Mouse (Mus musculus): ENCODE results near the gene Coasy. TPM values are rescaled to one million over a fixed set of nuclear protein-coding genes. Genes with fewer than 3 reads are reported as not detected.

Coasy gene
- polyA plus RNA-seq, 1 experiment = 154 TPM

DNA sequence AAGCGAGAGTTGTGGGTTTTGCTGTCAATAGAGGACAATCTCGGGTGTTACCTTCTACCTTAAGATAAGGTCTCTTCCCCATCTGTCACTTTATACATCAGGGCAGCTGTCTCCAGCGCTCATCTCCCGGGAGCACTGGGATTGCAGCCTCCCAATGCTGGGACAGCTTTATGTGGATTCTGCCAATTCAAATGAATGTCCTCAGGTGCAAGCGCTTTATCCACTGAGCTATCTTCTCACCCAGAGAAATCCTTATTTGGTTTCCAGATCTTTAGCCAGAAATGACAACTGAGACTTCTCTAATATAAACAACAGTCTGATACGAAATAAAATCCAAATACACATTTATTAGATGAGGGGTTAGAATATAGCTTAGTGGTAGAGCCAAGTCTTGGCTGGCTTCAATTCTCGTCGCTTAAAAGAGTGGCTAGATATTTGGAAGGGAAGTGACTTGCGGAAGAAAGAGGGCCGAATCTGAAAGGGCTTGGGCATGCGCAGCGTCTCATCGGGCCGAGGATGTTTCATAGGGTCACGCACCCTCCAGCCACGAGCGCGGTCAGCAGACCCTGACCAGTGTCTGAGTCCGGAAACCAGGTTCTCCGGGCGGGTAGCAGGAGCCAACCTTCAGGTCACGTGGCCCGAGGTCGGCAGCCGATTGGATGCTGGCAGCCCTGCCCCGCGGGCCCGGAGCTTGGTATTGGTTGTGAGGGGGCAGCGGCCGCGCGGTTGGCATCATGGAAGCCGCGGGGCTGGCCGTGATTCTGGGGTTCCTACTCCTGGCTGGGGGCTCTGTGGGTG is 12.8 kb upstream of the Coasy start, which contains the start of gene Naglu:
TSS of gene Naglu (plus strand) at position 622 of the 798 bp plus-strand sequence.
- Histone ChIP-seq H3K4me1 (ENCODE audit: control insufficient read depth, insufficient read depth, low read length) (peaks cover 11% of the 10 kb centered on the region; the same call in 1 of the 2 replicates), H3K27me3 (replicated peaks; ENCODE audit: control insufficient read depth, insufficient read depth, low read length) (no peaks in the 10 kb centered on the region), H3K4me3 (ENCODE audit: insufficient read depth, low read depth, low read length) (peak within 1 kb of the TSS; percentile 78), H3K27ac (ENCODE audit: insufficient read depth, low read depth, low read length) (peak within 1 kb of the TSS; percentile 56), H3K36me3 (ENCODE audit: control insufficient read depth, insufficient read depth, low read length) (no peaks in the 10 kb centered on the region)
- 8% methylated on average over 35 of the region's 35 CpGs for WGBS
- no peak for TF ChIP-seq POLR2A (IDR thresholded peaks at IDR 0.05; ENCODE audit: low read depth, low read length)
- peak; percentile 98 for DNase-seq

DNA sequence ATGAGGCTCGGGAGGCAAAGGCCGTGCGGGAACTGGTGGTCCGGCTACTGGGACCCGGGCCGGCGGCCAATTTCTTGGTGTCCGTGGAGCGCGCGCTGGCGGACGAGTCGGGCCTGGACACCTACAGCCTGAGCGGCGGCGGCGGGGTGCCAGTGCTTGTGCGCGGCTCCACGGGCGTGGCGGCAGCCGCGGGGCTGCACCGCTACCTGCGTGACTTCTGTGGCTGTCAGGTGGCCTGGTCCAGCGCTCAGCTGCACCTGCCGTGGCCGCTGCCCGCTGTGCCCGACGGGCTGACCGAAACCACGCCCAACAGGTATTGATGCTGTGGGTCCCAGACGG is 12.2 kb upstream of the Coasy start:
- Histone ChIP-seq H3K4me3 (ENCODE audit: insufficient read depth, low read depth, low read length) (peak overlapping the region; percentile 78), H3K27ac (ENCODE audit: insufficient read depth, low read depth, low read length) (peak overlapping the region; percentile 46; the same call in 1 of the 2 replicates), H3K27me3 (replicated peaks; ENCODE audit: control insufficient read depth, insufficient read depth, low read length) (no peaks in the 10 kb centered on the region), H3K36me3 (ENCODE audit: control insufficient read depth, insufficient read depth, low read length) (no peaks in the 10 kb centered on the region), H3K4me1 (ENCODE audit: control insufficient read depth, insufficient read depth, low read length) (peaks cover 11% of the 10 kb centered on the region; the same call in 1 of the 2 replicates)
- TF ChIP-seq CTCF (conservative IDR thresholded peaks at IDR 0.05; ENCODE audit: insufficient read depth, insufficient read length, low read depth, low read length) = no peak
- no peak for TF ChIP-seq POLR2A (IDR thresholded peaks at IDR 0.05; ENCODE audit: low read depth, low read length)
- under 1% methylated on average over 35 of the region's 36 CpGs for WGBS
- no peak for DNase-seq

DNA sequence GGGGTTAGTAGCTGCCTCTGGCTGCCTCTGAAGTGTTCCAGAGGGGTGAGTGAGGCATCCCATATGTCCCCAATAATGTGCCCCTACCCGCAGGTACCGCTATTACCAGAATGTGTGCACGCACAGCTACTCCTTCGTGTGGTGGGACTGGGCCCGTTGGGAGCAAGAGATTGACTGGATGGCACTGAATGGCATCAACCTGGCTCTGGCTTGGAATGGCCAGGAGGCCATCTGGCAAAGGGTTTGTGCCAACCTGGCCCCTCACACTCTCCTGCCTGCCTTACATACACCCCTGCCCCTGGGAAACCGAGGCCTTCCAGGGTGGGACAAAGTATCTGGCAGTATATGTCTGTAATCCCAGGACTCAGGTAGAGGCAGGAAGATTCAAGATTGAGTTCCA is 11.4 kb upstream of the Coasy start:
- no peak for DNase-seq
- TF ChIP-seq POLR2A (IDR thresholded peaks at IDR 0.05; ENCODE audit: low read depth, low read length) = no peak
- TF ChIP-seq CTCF (conservative IDR thresholded peaks at IDR 0.05; ENCODE audit: insufficient read depth, insufficient read length, low read depth, low read length) = no peak

DNA sequence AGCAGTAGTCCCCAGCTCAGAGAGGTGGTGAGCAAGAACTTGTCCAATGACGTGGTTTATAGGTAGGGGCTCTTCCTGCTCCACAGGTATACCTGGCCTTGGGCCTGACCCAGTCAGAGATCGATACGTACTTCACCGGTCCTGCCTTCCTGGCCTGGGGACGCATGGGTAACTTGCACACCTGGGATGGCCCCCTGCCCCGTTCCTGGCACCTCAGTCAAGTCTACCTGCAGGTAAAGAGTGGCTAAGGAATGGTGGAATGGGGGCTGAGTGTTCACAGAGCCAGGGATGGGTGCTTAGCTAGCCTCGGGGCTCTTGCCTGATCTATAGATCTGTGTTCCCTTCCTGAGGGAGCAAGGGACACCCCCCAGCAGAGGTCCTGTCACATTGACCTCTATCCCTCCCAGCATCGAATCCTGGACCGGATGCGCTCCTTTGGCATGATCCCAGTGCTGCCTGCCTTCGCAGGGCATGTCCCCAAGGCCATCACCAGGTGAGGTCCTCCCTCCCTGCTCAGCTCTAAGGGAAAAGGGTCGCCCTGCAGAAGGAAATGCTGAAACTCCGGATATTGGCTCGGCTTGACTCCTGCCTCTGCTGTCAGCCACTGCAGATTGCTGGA is 10.4 kb upstream of the Coasy start:
- 86% methylated on average over 14 of the region's 14 CpGs for WGBS
- H3K27me3 ChIP-seq (replicated peaks; ENCODE audit: control insufficient read depth, insufficient read depth, low read length) = no peaks in the 10 kb centered on the region
- TF ChIP-seq POLR2A (IDR thresholded peaks at IDR 0.05; ENCODE audit: low read depth, low read length) (no peak), CTCF (conservative IDR thresholded peaks at IDR 0.05; ENCODE audit: insufficient read depth, insufficient read length, low read depth, low read length) (no peak)
- no peak overlapping the region for H3K4me3 ChIP-seq (ENCODE audit: insufficient read depth, low read depth, low read length)
- no peak overlapping the region for H3K27ac ChIP-seq (ENCODE audit: insufficient read depth, low read depth, low read length)
- H3K36me3 ChIP-seq (ENCODE audit: control insufficient read depth, insufficient read depth, low read length) = no peaks in the 10 kb centered on the region
- H3K4me1 ChIP-seq (ENCODE audit: control insufficient read depth, insufficient read depth, low read length) = peaks cover 11% of the 10 kb centered on the region; the same call in 1 of the 2 replicates
- no peak for DNase-seq

More for the DNA sequence above, 11.4 kb upstream of the Coasy start:
- no peaks in the 10 kb centered on the region for H3K27me3 ChIP-seq (replicated peaks; ENCODE audit: control insufficient read depth, insufficient read depth, low read length)
- no peak overlapping the region for H3K4me3 ChIP-seq (ENCODE audit: insufficient read depth, low read depth, low read length)
- 79% methylated on average over 6 of the region's 6 CpGs for WGBS
- H3K4me1 ChIP-seq (ENCODE audit: control insufficient read depth, insufficient read depth, low read length) = peaks cover 11% of the 10 kb centered on the region; the same call in 1 of the 2 replicates
- H3K27ac ChIP-seq (ENCODE audit: insufficient read depth, low read depth, low read length) = no peak overlapping the region
- no peaks in the 10 kb centered on the region for H3K36me3 ChIP-seq (ENCODE audit: control insufficient read depth, insufficient read depth, low read length)

DNA sequence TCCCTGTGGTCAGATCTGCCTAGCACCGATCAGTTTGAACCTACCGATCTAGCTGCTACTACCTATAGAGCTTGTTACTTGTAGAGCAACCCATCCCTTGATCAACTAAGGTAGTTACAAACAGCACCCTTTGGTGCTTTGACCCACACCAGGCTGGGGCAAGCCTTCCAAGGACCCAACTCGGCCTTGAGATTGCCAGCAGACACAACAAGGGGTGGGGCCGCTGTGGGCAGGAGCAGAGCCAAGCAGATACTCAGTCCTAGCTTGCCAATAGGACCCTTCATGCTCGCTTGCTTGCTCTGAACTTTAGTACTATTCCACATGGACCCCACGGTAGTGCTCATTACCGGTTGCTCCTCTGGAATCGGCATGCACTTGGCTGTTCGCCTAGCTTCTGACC is 4.2 kb upstream of the Coasy start, which contains the start of gene Hsd17b1:
TSS of gene Hsd17b1 (plus strand) at position 291 of the 400 bp plus-strand sequence.
- Histone ChIP-seq H3K27me3 (replicated peaks; ENCODE audit: control insufficient read depth, insufficient read depth, low read length) (no peaks in the 10 kb centered on the region), H3K4me1 (ENCODE audit: control insufficient read depth, insufficient read depth, low read length) (peaks cover 9% of the 10 kb centered on the region; the same call in 1 of the 2 replicates), H3K4me3 (ENCODE audit: insufficient read depth, low read depth, low read length) (no peak within 1 kb of the TSS), H3K27ac (ENCODE audit: insufficient read depth, low read depth, low read length) (no peak within 1 kb of the TSS), H3K36me3 (ENCODE audit: control insufficient read depth, insufficient read depth, low read length) (no peaks in the 10 kb centered on the region)
- WGBS = 75% methylated on average over 9 of the region's 9 CpGs
- no peak for TF ChIP-seq POLR2A (IDR thresholded peaks at IDR 0.05; ENCODE audit: low read depth, low read length)
- TF ChIP-seq CTCF (conservative IDR thresholded peaks at IDR 0.05; ENCODE audit: insufficient read depth, insufficient read length, low read depth, low read length) = no peak
- no peak for DNase-seq

DNA sequence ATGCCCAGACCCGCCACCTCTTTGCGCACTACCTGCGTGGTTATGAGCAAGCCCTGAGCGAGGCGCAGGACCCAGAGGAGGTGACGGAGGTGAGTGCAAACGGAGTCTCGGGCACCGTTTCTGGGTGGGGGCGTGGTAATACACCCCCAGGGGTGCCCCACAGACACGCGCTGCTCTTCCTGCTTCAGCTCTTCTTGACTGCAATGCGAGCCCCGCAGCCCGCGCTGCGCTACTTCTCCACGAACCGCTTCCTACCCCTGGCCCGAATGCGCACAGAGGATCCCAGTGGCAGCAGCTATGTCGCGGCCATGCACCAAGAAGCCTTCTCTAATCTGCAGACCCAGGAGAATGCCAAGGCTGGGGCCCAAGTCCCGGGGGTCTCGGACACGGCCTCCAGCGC is 2.6 kb upstream of the Coasy start:
- H3K27me3 ChIP-seq (replicated peaks; ENCODE audit: control insufficient read depth, insufficient read depth, low read length) = no peaks in the 10 kb centered on the region
- DNase-seq = no peak
- peaks cover 15% of the 10 kb centered on the region; the same call in 1 of the 2 replicates for H3K4me1 ChIP-seq (ENCODE audit: control insufficient read depth, insufficient read depth, low read length)
- 26% methylated on average over 27 of the region's 27 CpGs for WGBS
- TF ChIP-seq POLR2A (IDR thresholded peaks at IDR 0.05; ENCODE audit: low read depth, low read length) (no peak), CTCF (conservative IDR thresholded peaks at IDR 0.05; ENCODE audit: insufficient read depth, insufficient read length, low read depth, low read length) (no peak)
- no peak overlapping the region for H3K4me3 ChIP-seq (ENCODE audit: insufficient read depth, low read depth, low read length)
- H3K27ac ChIP-seq (ENCODE audit: insufficient read depth, low read depth, low read length) = no peak overlapping the region
- H3K36me3 ChIP-seq (ENCODE audit: control insufficient read depth, insufficient read depth, low read length) = no peaks in the 10 kb centered on the region

DNA sequence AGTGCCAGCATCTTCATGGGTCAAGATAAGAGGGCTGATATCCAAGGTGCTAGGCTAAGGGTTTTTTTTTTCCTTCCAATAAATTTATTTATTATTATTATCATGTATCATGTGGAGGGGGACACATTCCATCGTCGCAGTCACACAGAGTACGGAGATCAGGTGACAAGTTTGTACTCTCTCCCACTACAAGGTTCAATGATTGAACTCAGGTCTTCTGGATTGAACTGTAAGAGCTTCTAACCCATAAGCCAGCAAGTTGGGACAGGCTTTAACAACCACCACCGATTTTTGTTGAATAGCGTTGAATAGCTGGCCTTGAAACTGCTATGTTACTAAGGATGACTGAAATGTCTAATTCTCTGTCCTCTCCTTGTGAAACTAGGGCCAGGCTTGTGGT is 1.9 kb upstream of the Coasy start:
- peak; percentile 68 for DNase-seq
- no peak for TF ChIP-seq POLR2A (IDR thresholded peaks at IDR 0.05; ENCODE audit: low read depth, low read length)
- no peak for TF ChIP-seq CTCF (conservative IDR thresholded peaks at IDR 0.05; ENCODE audit: insufficient read depth, insufficient read length, low read depth, low read length)
- peaks cover 18% of the 10 kb centered on the region; the same call in 1 of the 2 replicates for H3K4me1 ChIP-seq (ENCODE audit: control insufficient read depth, insufficient read depth, low read length)
- no peaks in the 10 kb centered on the region for H3K36me3 ChIP-seq (ENCODE audit: control insufficient read depth, insufficient read depth, low read length)
- no peaks in the 10 kb centered on the region for H3K27me3 ChIP-seq (replicated peaks; ENCODE audit: control insufficient read depth, insufficient read depth, low read length)
- H3K4me3 ChIP-seq (ENCODE audit: insufficient read depth, low read depth, low read length) = no peak overlapping the region
- H3K27ac ChIP-seq (ENCODE audit: insufficient read depth, low read depth, low read length) = peak overlapping the region; percentile 84
- 61% methylated on average over 5 of the region's 5 CpGs for WGBS

All from kidney, adult 2 months (tissue).